Mouse (Mus musculus) liver, embryonic 12.5 days (tissue): ENCODE data around the gene Atp5h. TPM values are rescaled to one million over a fixed set of nuclear protein-coding genes. Genes with fewer than 3 reads are reported as not detected.
A peak's percentile ranks its signal among the peaks of the same experiment; 100 is the strongest.
"Not testable (repeated sequence)": the region's sequence is repeated elsewhere in the genome, so short reads cannot be mapped to it uniquely, and the experiment has no call there.

Experiments used
- ATAC-seq: fragments of 200-750 bp; cut with Nextera tagmentation; 2 replicates; pipeline ENCODE4 v1.8.0; 2017; ENCODE audit warnings: moderate number of reproducible peaks, mild to moderate bottlenecking, moderate library complexity
- H3K27ac ChIP-seq: fragments of 300-500 bp; sonication (generic); 2 replicates; pipeline ENCODE4 v1.5.1; 2016; ENCODE audit warnings: mild to moderate bottlenecking
- H3K27me3 ChIP-seq: fragments of 300-500 bp; sonication (generic); replicated peaks from 2 replicates; pipeline ENCODE4 v1.6.1; 2016; ENCODE audit warnings: mild to moderate bottlenecking, moderate library complexity
- H3K36me3 ChIP-seq: fragments of 300-500 bp; sonication (generic); 2 replicates; pipeline ENCODE4 v1.6.1; 2016; ENCODE audit warnings: mild to moderate bottlenecking, moderate library complexity
- H3K4me1 ChIP-seq: fragments of 300-500 bp; sonication (generic); 2 replicates; pipeline ENCODE4 v1.6.1; 2016
- H3K4me2 ChIP-seq: fragments of 300-500 bp; sonication (generic); 2 replicates; pipeline ENCODE4 v1.6.1; 2016; ENCODE audit warnings: mild to moderate bottlenecking, moderate library complexity
- H3K4me3 ChIP-seq: fragments of 300-500 bp; sonication (generic); 2 replicates; pipeline ENCODE4 v1.5.1; 2016; ENCODE audit warnings: mild to moderate bottlenecking, moderate library complexity
- H3K9ac ChIP-seq: fragments of 300-500 bp; sonication (generic); 2 replicates; pipeline ENCODE4 v1.6.1; 2016; ENCODE audit warnings: mild to moderate bottlenecking, moderate library complexity
- H3K9me3 ChIP-seq: fragments of 300-500 bp; sonication (generic); replicated peaks from 2 replicates; pipeline ENCODE4 v1.6.1; 2016; ENCODE audit warnings: mild to moderate bottlenecking, moderate library complexity
- WGBS: fragments of 180-500 bp; shearing (Covaris S2); methylation state at CpG from one replicate; pipeline ENCODE4 v1.1.7; 2016; ENCODE audit not compliant: insufficient replicate concordance; 5-methylcytosine and 5-hydroxymethylcytosine counted together
- polyA plus RNA-seq: library from polyadenylated mRNA; unstranded; fragments of >200 nt; fragmentation: Nextera tagmentation; extraction: Ambion mirVana; gene quantifications from 2 replicates; pipeline ENCODE4 v1.2.1, GENCODE M21; 2016

Atp5h gene
- 624 and 630 TPM in 2 replicates for polyA plus RNA-seq

DNA sequence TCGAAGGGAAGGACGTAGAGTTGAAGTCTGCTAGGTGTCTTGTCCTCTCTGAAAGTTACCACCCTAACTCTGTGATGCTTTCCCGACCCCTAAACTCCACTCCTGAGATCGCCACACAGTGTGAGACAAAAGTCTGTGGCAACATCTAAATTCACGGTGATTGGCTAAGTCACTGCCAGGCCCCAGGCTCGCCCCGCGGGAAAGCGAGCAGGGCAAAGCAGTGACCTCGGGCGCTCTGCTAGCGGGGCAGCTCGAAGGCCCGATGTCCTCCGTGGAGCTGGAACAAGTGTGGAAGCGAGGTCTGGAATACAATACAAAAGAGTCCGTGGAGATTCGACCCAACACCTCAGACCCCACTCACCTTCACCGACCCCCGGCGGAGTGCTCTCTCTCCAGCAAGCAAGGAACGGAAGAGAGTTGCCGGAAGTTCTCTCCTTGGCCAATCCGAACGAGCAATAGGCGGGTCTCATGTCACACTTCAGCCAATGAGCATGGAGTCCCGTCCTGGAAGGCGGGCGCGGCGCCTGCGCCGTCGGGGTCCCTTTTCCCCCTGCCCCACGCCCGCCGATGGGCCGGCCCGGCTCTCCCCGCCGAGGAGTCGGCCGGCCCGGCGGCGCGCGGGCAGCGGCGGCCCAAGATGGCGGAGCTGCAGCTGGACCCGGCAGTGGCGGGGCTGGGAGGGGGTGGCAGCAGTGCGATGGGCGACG lies at the start of gene Atp5h, which contains the start of gene Kctd2:
Gene Atp5h, minus strand, starts transcription at position 432 of the 707 bp plus-strand sequence.
Gene Kctd2, plus strand, starts transcription at position 598 of the 707 bp plus-strand sequence.
- H3K4me1 ChIP-seq: peaks cover 41% of the 10 kb centered on the region
- peak within 1 kb of the TSS; percentile 99 for H3K4me2 ChIP-seq
- no peaks in the 10 kb centered on the region for H3K27me3 ChIP-seq
- peak; percentile 98 for ATAC-seq
- WGBS: under 1% methylated on average over 54 of the region's 56 CpGs
- peak within 1 kb of the TSS; percentile 92 for H3K9ac ChIP-seq
- H3K4me3 ChIP-seq: peak within 1 kb of the TSS; percentile 95
- H3K36me3 ChIP-seq: peaks cover 44% of the 10 kb centered on the region
- peak within 1 kb of the TSS; percentile 88 for H3K27ac ChIP-seq
- H3K9me3 ChIP-seq: no peaks in the 10 kb centered on the region

DNA sequence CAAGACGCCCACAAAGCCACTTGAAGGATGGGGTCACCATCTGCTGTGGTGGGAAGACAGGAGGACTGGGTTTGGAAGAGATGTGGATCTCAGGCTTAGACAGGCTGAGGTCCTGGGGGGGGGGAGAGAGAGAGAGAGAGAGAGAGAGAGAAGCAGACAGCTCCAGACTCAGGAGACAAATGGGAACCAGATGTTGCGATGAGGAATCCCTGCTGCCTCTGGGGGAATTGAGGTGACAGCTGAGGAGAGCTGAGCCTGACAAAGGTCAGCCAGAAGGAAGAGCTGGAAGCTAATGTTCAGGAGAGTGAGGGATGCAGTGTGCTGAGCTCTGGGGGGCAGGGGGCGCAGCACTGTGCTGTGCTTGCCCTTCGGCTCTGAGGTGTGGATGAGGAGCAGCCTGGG lies 47.5 kb upstream of the Atp5h start:
- H3K27ac ChIP-seq: no peak overlapping the region
- peaks cover 28% of the 10 kb centered on the region for H3K27me3 ChIP-seq
- no peak overlapping the region for H3K4me3 ChIP-seq
- WGBS: 46% methylated on average over 4 of the region's 4 CpGs
- no peak for ATAC-seq
- H3K9ac ChIP-seq: no peak overlapping the region
- H3K9me3 ChIP-seq: no peaks in the 10 kb centered on the region
- no peaks in the 10 kb centered on the region for H3K36me3 ChIP-seq
- H3K4me1 ChIP-seq: no peaks in the 10 kb centered on the region
- H3K4me2 ChIP-seq: no peak overlapping the region

DNA sequence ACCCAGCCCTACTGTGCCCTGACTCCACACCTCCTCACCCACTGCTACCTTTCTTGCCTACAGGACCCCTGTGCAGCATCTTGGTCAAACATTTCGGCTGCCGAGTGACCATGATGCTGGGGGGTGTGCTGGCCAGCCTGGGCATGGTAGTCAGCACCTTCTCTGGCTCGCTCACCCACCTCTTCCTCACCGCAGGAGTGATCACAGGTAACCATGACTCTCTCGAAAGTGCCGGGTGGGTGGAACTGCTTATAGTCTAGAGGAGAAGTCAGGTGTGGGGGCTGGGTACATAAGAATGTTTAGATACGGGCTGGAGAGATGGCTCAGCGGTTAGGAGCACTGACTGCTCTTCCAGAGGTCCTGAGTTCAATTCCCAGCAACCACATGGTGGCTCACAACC lies 45.1 kb upstream of the Atp5h start:
- ATAC-seq: no peak
- Histone ChIP-seq H3K4me1 (no peaks in the 10 kb centered on the region), H3K4me2 (no peak overlapping the region), H3K9ac (no peak overlapping the region), H3K9me3 (no peaks in the 10 kb centered on the region), H3K4me3 (no peak overlapping the region), H3K27me3 (peaks cover 37% of the 10 kb centered on the region), H3K36me3 (no peaks in the 10 kb centered on the region), H3K27ac (no peak overlapping the region)
- 67% methylated on average over 8 of the region's 8 CpGs for WGBS

DNA sequence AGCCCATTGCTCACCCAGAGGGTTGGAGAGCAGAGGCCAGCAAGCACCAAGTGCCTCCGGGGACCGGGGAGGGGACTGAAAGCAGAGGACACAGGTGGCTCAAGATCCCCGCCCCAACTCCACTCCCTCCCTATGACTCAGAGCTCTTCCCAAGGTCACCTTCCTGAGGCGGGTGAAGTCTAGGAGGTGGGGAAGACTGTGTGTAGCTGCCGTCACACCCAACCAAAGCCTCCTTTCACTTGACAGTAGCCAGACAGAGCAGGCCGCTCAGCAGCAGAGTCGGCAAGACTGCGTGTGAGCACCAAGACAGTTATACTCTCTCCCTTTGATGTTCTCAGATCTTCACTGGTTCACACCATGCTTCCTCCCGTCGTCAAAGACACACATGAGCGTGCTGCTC lies 43.6 kb upstream of the Atp5h start:
- Histone ChIP-seq H3K4me3 (no peak overlapping the region), H3K27ac (no peak overlapping the region), H3K9me3 (no peaks in the 10 kb centered on the region), H3K4me1 (no peaks in the 10 kb centered on the region), H3K4me2 (no peak overlapping the region), H3K9ac (no peak overlapping the region), H3K27me3 (peaks cover 37% of the 10 kb centered on the region), H3K36me3 (no peaks in the 10 kb centered on the region)
- ATAC-seq: no peak
- 52% methylated on average over 11 of the region's 11 CpGs for WGBS

DNA sequence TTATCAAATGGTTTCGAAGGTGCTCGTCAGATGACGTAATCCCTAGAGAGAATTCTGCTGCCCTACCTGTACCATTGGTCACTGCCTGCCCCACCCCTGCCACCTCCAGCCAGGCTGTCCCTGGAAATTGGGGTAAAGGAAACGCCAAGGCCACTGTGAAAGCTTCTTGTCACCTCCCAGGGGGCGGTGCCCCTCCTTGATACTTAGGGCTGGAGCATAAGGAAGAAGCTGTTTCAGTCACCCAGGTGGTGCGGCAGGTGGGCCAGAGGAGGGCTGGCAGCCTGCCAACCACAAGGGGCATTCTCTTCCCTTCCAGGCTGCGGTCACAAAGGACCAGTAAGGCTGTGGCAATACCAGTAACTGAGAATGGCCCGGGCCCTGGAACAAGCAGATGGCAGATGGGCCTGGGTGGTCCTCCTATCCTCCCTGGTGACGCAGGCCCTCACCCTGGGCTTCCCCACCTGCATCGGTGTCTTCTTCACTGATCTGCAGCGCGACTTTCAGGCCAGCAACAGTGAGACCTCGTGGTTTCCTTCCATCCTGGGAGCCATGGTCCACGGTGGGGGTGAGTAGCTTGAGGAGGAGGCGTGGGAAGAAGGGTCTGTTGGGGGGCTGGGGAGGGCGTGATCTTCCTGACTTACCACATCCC lies 42.6 kb upstream of the Atp5h start, which contains the start of gene Slc16a5:
Gene Slc16a5, plus strand, starts transcription at position 232 of the 649 bp plus-strand sequence.
- Histone ChIP-seq H3K4me3 (no peak within 1 kb of the TSS), H3K9ac (no peak within 1 kb of the TSS), H3K36me3 (no peaks in the 10 kb centered on the region), H3K27me3 (peaks cover 37% of the 10 kb centered on the region), H3K4me2 (no peak within 1 kb of the TSS), H3K27ac (no peak within 1 kb of the TSS), H3K9me3 (no peaks in the 10 kb centered on the region), H3K4me1 (peaks cover 7% of the 10 kb centered on the region)
- ATAC-seq: no peak
- 51% methylated on average over 16 of the region's 16 CpGs for WGBS

DNA sequence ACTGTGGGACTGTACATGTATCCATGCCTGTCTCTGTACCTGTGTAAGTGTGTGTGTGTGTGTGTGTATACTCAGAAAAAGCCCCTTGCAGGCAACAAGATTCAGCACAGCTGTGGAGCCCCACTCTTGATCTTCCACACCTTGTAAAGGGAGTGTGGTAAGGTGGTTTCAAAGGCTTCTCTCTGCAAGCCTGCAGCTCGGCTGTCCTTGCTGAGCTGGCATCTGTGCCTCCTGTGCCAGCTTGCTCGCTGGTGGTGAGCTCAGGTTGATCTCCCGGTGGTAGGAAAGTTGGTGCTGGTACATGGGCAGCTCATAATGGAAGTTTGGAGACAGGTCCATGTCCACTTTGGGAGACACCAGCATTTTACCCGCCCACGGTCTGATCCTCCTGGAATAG lies 42.1 kb upstream of the Atp5h start:
- ATAC-seq: no peak
- peaks cover 37% of the 10 kb centered on the region for H3K27me3 ChIP-seq
- H3K4me3 ChIP-seq: no peak overlapping the region
- no peak overlapping the region for H3K9ac ChIP-seq
- no peak overlapping the region for H3K4me2 ChIP-seq
- H3K27ac ChIP-seq: no peak overlapping the region
- peaks cover 11% of the 10 kb centered on the region for H3K4me1 ChIP-seq
- no peaks in the 10 kb centered on the region for H3K36me3 ChIP-seq
- WGBS: 61% methylated on average over 5 of the region's 5 CpGs
- no peaks in the 10 kb centered on the region for H3K9me3 ChIP-seq

DNA sequence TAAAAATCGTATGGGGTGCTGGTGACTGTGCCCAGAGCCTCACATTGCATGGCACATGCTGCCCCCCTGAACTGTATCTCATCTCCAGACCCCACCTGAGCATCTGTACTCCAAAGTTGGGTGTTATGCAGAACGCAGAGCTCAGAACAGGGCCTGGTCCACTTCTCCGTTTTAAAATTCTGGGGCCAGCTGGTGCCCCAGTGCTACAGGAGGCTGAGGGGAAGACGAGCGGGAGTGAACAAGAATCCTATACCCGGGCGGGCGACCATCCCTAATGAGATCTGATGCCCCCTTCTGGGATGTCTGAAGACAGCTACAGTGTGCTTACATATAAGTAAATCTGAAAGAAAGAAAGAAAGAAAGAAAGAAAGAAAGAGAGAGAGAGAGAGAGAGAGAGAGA lies 41.2 kb upstream of the Atp5h start:
- Histone ChIP-seq H3K4me1 (peaks cover 11% of the 10 kb centered on the region), H3K27ac (no peak overlapping the region), H3K9ac (no peak overlapping the region), H3K4me2 (no peak overlapping the region), H3K36me3 (no peaks in the 10 kb centered on the region), H3K9me3 (no peaks in the 10 kb centered on the region), H3K4me3 (no peak overlapping the region), H3K27me3 (peaks cover 37% of the 10 kb centered on the region)
- no peak for ATAC-seq
- 22% methylated on average over 8 of the region's 8 CpGs for WGBS

DNA sequence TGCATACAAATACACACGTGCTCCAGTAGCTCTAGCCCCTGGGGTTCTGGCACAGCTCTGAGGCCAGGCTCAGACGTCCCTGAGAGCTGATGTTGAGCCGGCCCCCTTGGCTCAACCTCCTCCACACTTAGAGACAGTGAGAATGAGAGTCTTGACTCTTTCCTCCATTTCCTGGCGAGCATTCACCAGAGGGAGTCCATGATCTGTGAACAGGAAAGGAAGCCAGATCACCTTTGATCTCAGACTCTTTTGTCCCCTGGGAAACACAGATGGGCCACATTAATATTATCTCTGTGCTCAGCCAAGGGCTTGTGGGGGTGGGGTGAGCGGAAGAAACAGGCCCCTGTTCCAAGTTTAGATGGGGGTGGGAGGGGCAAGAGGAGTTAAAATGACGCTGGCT lies 37.6 kb upstream of the Atp5h start:
- no peak overlapping the region for H3K27ac ChIP-seq
- no peak overlapping the region for H3K4me2 ChIP-seq
- peaks cover 11% of the 10 kb centered on the region for H3K27me3 ChIP-seq
- H3K36me3 ChIP-seq: no peaks in the 10 kb centered on the region
- H3K4me1 ChIP-seq: peaks cover 11% of the 10 kb centered on the region
- H3K9ac ChIP-seq: no peak overlapping the region
- 33% methylated on average over 6 of the region's 6 CpGs for WGBS
- H3K9me3 ChIP-seq: no peaks in the 10 kb centered on the region
- ATAC-seq: no peak
- no peak overlapping the region for H3K4me3 ChIP-seq

DNA sequence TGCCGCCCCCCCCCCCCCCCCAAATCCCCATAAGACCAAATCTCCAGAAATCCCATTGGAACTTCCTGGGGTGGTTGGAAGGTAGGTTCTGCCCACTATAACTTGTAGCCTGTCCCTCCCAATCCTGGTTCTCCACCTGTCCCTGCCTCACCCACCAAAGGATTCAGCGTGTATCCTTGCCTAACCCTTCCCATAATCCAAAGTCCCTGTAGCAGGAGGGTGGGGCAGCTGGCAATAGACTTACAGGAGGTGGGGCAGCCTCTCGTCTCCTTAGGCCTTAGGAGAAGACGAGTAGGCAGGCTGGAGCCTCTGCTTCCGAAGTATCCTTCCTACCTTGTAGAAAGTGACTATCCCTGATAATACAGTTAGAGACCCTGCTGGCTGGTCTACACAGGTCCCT lies 36.4 kb upstream of the Atp5h start:
- ATAC-seq: no peak
- no peak overlapping the region for H3K4me3 ChIP-seq
- no peak overlapping the region for H3K9ac ChIP-seq
- no peaks in the 10 kb centered on the region for H3K36me3 ChIP-seq
- WGBS: 77% methylated on average over 5 of the region's 5 CpGs
- H3K9me3 ChIP-seq: no peaks in the 10 kb centered on the region
- H3K27ac ChIP-seq: no peak overlapping the region
- H3K27me3 ChIP-seq: no peaks in the 10 kb centered on the region; the same call in 1 of the 2 replicates
- H3K4me1 ChIP-seq: peaks cover 11% of the 10 kb centered on the region
- H3K4me2 ChIP-seq: no peak overlapping the region

DNA sequence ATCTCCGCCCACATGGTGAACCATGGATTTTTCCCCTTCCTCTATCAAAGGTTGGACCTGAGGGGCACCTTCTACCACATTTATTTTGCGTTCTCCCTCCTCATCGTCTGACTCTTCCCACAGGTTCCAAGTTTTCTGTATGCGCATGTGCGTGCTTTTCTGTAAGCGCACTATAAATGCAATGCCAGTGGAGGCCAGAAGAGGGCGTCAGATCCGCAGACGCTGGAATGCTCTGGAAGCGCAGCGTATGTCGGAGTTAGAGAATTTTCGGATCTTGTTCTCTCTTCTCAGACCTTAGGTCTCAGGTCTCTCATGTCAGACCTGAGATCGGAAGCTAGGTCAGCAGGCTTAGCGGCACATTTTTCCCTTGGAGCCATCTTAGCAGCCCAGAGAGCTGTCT lies 35.9 kb upstream of the Atp5h start:
- H3K27ac ChIP-seq: no peak overlapping the region

DNA sequence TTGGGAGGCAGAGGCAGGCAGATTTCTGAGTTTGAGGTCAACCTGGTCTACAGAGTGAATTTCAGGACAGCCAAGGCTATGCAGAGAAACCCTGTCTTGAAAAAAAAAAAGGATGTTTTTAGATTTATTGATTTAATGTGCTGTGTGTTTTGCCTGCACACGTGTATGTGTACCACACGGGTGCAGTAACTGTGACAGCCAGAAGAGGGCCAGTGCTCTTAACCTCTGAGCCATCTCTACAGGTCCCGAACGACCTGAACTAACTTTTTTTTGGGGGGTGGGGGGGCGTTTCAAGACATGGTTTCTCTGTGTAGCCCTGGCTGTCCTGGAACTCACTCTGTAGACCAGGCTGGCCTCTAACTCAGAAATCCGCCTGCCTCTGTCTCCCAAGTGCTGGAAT lies 35.1 kb upstream of the Atp5h start:
- whole genome bisulfite sequencing: 73% methylated on average over 6 of the region's 6 CpGs
- ATAC-seq, H3K27ac ChIP-seq, H3K9ac ChIP-seq, H3K4me2 ChIP-seq, H3K27me3 ChIP-seq, H3K4me3 ChIP-seq, H3K36me3 ChIP-seq, H3K9me3 ChIP-seq: not testable (repeated sequence)
- H3K4me1 ChIP-seq: peaks cover 14% of the 10 kb centered on the region

More for the DNA sequence above, 35.9 kb upstream of the Atp5h start:
- 75% methylated on average over 15 of the region's 15 CpGs for WGBS
- Histone ChIP-seq H3K9me3 (no peaks in the 10 kb centered on the region), H3K4me2 (no peak overlapping the region), H3K27me3 (no peaks in the 10 kb centered on the region), H3K4me3 (no peak overlapping the region), H3K9ac (no peak overlapping the region), H3K36me3 (no peaks in the 10 kb centered on the region), H3K4me1 (peaks cover 11% of the 10 kb centered on the region)
- no peak for ATAC-seq

DNA sequence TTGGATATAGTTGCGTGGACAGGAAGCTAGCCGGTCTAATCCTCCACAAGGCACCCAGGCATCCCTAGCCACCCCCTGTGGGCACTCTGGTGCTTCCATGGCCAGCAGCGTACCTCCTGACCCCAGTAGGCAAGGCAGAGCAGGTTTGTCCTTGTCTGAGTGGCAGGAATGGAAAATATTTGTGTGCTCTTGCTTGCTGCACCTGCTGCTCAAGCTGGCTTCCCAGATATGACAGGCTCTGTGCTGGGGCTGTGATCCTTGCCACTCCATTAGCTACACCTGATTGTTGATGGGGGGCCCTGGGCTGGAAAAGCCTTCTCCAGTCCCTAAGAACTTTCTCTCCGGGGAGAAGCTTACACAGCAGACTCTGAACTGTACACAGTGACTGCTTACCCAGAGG lies 33.5 kb upstream of the Atp5h start:
- no peak overlapping the region for H3K27ac ChIP-seq
- no peak for ATAC-seq
- peaks cover 19% of the 10 kb centered on the region for H3K4me1 ChIP-seq
- H3K4me3 ChIP-seq: no peak overlapping the region
- H3K27me3 ChIP-seq: peaks cover 7% of the 10 kb centered on the region; the same call in 1 of the 2 replicates
- H3K9me3 ChIP-seq: no peaks in the 10 kb centered on the region
- H3K9ac ChIP-seq: no peak overlapping the region
- no peak overlapping the region for H3K4me2 ChIP-seq
- H3K36me3 ChIP-seq: no peaks in the 10 kb centered on the region
- WGBS: 53% methylated on average over 4 of the region's 4 CpGs
